Mouse (Mus musculus): ENCODE data around the gene Abcb8.

Gene Abcb8

GRCm38 (mm10) chr5:24366426-24366825 is 27.0 kb upstream of the Abcb8 start:
- no peak for DNase-seq (ENCODE audit: low spot score in 2 of 2)

GRCm38 (mm10) chr5:24369767-24370166 is 23.7 kb upstream of the Abcb8 start:
- no peak for DNase-seq (ENCODE audit: low spot score in 2 of 2)

- DNase-seq (ENCODE audit: low spot score in 2 of 2): no peak
Measured at GRCm38 (mm10) chr5:24373807-24374206, 19.7 kb upstream of the Abcb8 start.

GRCm38 (mm10) chr5:24374216-24374615 is 19.2 kb upstream of the Abcb8 start:
- no peak for DNase-seq (ENCODE audit: low spot score in 2 of 2)

GRCm38 (mm10) chr5:24374666-24375328 is 18.7 kb upstream of the Abcb8 start:
- no peak for DNase-seq (ENCODE audit: low spot score in 2 of 2)

GRCm38 (mm10) chr5:24378700-24379099 is 14.8 kb upstream of the Abcb8 start:
- DNase-seq (ENCODE audit: low spot score in 2 of 2): no peak

GRCm38 (mm10) chr5:24379501-24379900 is 14.0 kb upstream of the Abcb8 start:
- no peak for DNase-seq (ENCODE audit: low spot score in 2 of 2)

GRCm38 (mm10) chr5:24380499-24380898 is 13.0 kb upstream of the Abcb8 start:
- DNase-seq (ENCODE audit: low spot score in 2 of 2): no peak

GRCm38 (mm10) chr5:24381486-24381885 is 12.0 kb upstream of the Abcb8 start:
- no peak for DNase-seq (ENCODE audit: low spot score in 2 of 2)

GRCm38 (mm10) chr5:24381988-24382387 is 11.5 kb upstream of the Abcb8 start:
- DNase-seq (ENCODE audit: low spot score in 2 of 2): no peak

- peak; percentile 83 to 90 for DNase-seq (ENCODE audit: low spot score in 2 of 2)
Measured at GRCm38 (mm10) chr5:24383026-24383859, 10.2 kb upstream of the Abcb8 start.

- no peak for DNase-seq (ENCODE audit: low spot score in 2 of 2)
Measured at GRCm38 (mm10) chr5:24384407-24384806, 9.1 kb upstream of the Abcb8 start.

GRCm38 (mm10) chr5:24385374-24385773 is 8.1 kb upstream of the Abcb8 start:
- DNase-seq (ENCODE audit: low spot score in 2 of 2): no peak

GRCm38 (mm10) chr5:24385887-24386550 is 7.4 kb upstream of the Abcb8 start:
- DNase-seq (ENCODE audit: low spot score in 2 of 2): no peak

- peak in 1 of 2 experiments; percentile 69 for DNase-seq (ENCODE audit: low spot score in 2 of 2)
Measured at GRCm38 (mm10) chr5:24387264-24388241, 5.9 kb upstream of the Abcb8 start.

GRCm38 (mm10) chr5:24388246-24388915 is 5.1 kb upstream of the Abcb8 start:
- no peak for DNase-seq (ENCODE audit: low spot score in 2 of 2)

GRCm38 (mm10) chr5:24389011-24389657 is 4.3 kb upstream of the Abcb8 start:
- no peak for DNase-seq (ENCODE audit: low spot score in 2 of 2)

- DNase-seq (ENCODE audit: low spot score in 2 of 2): no peak
Measured at GRCm38 (mm10) chr5:24389658-24390020, 3.8 kb upstream of the Abcb8 start.

GRCm38 (mm10) chr5:24391864-24392263 is 1.6 kb upstream of the Abcb8 start, which contains the start of gene Atg9b:
TSS of gene Atg9b (minus strand) at chr5:24392143.
- no peak for DNase-seq (ENCODE audit: low spot score in 2 of 2)

- no peak for DNase-seq (ENCODE audit: low spot score in 2 of 2)
Measured at GRCm38 (mm10) chr5:24392724-24393123, 739 bp upstream of the Abcb8 start.

All from frontal cortex, postnatal 10 days (tissue).